Mouse (Mus musculus): ENCODE data around the gene Atxn7l2.
A peak's percentile ranks its signal among the peaks of the same experiment; 100 is the strongest.
"Not testable (repeated sequence)": the region's sequence is repeated elsewhere in the genome, so short reads cannot be mapped to it uniquely, and the experiment has no call there.

Gene Atxn7l2

DNA sequence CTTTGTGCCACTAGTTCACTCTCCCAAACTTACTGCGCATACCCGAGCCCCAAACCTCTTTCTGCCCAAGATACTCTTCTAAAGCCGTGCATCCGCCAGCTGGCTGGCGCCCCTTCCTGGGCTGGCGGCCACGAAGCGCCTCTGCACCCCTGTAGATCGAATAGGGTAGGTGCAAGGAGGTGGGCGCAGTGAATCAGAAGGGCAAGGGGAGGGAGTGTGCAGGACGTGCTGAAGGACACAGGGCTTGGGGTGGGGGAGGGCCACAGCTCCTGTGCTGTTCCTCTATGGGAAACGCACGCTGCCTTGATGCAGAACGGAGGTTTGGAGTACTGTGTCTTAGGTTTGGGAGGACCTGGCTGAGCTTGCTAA is at the start of gene Atxn7l2:
Atxn7l2 (minus strand) TSS at position 164 of the 369 bp plus-strand sequence.
- peak; percentile 87 to 91 for DNase-seq

DNA sequence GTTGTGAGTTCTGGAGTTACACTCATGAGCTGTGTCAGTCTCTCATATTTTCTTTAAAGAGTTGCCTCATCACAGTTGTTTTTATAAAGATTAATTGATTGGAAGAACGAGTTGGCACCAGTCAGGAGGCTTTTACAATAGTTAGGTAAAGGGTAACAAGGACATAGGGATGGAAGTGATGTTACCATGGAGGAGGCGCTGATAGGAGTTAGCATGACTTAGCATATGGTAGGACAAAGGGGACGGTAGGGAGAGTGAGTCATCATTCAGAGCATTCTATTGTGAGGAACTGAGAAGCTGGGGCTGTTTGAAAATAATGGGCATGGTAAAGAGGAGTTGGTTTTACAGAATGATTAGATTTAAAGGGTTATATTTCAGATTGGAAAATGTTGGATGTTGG is 48.6 kb upstream of the Atxn7l2 start:
- no peak for DNase-seq

DNA sequence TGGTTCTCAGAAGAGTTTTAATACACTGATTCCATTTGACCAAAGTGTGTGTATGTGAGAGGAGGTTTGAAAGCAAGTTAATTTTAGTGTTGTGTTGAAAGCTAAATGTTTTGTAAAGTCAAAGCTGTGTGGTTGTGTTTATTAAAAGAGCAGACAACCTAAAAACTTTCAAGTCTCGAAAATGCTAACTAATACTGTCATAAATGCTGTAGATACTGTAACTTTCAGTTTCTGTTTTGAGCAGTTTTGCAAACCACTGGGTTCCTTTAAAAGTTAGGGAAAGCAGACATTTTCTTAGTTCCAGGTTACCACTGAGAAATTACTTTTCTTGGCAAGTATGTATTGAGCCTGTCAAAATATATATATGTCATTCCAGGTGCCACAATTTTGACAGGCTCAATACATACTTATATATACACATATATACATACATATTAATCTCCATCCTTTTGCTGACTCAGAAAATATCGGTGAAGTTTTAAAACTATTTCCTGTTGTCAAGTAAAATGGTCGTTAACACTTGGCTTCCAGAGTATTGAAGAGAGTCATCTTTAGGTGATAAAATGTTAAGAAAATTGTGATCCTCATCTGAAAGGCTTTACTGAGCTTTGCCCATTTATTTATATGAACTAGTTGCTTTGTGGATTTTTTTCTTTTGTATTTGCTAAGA is 47.2 kb upstream of the Atxn7l2 start:
- no peak for DNase-seq

DNA sequence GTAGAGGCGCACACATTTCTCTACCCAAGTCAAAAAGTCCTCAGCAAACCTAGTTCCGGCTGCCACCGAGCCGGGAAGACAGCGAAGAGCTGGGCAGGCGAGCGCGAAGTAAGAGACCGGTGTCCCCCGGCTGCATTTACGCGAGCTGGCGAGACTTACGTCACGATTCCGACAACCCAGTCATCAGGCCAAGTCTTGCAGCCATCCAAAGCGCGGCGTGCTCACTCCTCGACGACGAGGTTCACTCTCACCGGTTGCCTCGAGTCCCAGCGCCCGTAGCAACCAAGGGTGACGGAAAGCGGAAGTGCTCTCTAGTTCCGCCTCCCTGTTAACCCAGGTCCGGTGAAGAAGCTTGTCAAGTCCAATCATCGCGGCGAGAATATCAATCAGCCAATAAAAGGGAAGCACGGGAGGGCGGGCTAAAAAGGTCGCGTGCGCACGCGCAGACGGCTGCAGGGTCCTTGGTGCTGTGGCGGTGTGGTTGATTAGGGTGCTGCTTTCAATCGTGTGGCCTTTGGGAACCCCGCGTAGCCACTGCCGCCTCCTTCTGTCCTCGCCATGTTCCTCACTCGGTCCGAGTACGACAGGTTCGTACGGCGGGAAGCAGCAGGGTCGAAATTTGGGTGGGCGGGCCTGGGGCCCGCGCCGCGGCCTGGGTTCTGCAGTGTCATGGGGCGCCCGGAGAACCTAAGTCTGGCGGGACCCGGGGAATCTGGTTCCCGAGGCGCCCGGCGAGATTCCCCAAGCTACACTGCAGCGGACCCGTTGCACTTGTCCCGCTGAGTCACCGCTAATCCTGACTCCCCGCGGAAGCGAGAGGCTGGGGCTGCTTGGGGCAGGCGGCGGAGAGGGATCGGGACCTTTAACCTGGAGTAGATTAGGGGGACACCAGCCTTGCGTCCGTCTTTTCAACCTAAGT is 46.2 kb upstream of the Atxn7l2 start, which contains the start of gene Psma5:
Psma5 (plus strand) TSS at position 208 of the 919 bp plus-strand sequence.
- DNase-seq = peak; percentile 97

DNA sequence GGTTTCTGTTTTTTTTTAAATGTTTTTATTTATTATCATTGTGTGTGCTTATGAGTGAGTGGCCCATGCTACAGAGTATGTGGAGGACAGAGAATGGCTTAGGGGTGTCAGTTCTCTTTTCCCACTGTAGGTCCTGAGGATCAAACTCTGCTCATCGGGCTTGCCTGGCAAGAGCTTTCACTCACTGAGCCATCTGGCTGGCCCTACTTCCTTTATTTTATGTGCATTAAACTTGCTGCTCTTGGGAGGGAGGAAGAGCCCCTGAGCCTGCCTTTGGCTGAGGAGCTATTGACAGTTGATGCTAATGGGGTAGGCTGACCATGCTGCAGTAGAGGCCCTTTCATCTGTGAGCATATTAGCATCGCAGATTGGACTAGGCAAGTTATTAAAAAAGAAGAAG is 36.1 kb upstream of the Atxn7l2 start:
- DNase-seq = no peak

DNA sequence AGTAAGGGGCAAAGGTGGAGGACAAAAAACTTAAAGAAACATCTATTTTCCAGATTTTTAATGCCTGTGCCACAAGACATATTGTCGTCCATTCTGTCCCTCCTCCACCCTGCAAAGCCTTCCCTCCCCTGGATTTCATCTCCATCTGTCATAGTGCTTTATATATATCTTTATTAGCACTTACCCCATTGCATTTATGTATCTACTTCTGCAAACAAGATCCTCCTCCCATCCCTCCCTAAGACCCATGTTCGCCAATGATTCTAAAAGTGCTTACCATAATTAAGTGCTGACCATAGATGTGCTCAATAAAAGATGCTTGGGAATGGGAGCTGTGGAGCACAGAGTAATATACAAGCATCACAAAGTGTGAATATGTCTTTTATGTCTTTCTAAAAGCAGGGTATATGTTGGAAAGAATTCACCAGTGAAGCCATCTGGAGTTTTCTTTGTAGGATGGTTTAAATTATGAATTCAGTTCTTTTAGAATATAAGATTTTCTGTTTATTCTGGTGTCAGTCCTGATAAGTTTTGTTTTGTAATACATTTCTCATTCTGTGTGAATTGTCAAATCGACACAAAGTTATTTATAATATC is 30.6 kb upstream of the Atxn7l2 start:
- no peak for DNase-seq

DNA sequence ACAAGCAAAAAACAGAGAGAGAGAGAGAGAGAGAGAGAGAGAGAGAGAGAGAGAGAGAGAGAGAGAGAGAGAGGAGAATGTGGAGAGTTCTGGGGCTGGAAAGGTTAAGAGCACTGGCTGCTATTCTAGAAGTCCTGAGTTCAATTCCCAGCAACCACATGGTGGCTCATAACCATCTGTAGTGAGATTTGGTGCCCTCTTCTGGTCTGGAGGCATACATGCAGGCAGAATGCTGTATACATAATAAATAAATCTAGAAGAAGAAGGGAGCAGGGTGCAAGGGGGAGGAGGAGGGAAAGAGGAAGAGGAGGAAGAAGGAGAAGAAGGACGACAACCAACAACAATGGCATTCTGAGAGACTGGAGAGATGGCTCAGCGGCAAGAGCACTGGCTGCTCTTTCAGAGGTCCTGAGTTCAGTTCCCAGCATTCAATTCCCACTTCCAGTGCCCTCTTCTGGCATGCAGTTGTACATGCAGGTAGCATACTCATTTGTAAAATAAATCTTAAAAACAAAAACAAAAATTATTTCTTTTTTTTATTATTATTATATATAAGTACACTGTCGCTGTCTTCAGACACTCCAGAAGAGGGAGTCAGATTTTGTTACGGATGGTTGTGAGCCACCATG is 26.9 kb upstream of the Atxn7l2 start:
- DNase-seq = not testable (repeated sequence)

DNA sequence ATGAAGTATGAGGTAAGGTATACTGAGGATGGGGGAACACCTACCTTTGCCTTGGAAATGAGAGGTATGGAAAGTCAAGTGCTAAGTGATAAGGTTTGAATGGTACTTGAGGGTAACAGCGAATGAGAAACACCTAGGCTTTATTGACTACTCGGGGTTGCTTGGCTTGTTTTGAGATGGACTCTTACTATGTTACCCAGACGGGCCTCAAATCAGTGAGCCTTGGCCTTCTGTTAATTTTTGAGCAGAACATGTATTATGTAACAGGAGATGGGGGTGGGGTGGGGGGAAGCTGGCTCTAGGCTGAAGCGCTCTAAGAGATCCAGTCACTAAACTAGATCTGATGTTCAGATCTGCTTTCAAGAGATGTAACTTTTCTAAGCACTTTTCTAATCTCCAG is 20.9 kb upstream of the Atxn7l2 start:
- no peak for DNase-seq

DNA sequence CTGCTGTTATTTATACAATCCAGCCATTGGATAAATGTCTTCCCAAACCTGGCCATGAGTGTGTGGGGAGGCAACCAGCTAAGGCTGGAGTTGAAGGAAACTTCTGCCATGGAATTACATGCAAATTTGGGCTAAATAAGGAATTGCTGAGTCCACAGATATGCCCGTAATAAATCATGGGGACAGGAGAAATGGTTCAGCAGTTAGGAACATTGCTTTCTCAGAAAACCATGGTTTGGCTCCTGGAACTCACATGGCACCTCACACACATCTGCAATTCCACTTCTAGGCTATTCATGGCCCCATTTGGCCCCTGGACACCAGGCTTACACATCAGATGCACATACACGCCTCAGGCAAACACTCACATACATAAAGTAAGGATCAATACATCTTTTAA is 16.8 kb upstream of the Atxn7l2 start:
- no peak for DNase-seq

DNA sequence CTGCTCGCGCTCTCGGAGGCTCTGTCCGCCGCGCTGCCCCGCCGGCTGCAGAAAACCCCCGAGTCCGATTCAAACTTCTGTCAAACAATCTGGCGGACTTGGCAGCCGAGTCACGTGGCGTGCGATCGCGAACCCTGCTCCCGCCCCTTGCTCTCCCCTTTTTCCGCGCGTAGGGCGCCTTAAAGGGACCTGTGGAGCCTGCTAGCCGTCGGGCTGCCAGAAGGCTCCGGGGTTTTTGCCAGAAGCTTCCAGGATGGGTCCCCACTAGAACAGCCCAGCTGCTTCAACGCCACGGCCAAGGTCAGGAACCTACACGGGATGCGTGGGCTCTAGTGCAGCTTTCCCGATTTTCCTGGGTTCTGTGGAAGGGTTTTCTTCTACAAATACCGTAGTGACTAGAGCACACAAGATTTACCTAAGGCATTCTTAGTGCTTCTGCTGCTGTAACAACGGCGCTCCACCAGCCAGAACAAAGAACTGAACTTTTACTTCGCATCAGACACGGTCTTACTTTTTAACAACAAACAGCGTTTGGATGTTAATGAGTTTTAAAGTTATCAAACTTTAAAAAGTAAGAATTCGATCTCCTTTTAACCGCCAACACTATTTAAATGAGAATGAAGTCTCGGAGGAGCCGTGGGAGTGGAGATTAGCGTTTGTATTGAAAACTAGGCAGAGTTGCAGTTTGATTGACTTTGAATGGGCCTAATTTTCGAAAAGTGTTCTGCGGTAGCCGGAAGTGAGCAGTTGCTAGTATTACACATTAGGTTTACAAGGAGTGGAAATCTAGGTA is 16.0 kb upstream of the Atxn7l2 start, which contains the start of gene Sypl2:
Sypl2 (minus strand) TSS at position 91 of the 793 bp plus-strand sequence.
- DNase-seq = peak; percentile 25 to 51

DNA sequence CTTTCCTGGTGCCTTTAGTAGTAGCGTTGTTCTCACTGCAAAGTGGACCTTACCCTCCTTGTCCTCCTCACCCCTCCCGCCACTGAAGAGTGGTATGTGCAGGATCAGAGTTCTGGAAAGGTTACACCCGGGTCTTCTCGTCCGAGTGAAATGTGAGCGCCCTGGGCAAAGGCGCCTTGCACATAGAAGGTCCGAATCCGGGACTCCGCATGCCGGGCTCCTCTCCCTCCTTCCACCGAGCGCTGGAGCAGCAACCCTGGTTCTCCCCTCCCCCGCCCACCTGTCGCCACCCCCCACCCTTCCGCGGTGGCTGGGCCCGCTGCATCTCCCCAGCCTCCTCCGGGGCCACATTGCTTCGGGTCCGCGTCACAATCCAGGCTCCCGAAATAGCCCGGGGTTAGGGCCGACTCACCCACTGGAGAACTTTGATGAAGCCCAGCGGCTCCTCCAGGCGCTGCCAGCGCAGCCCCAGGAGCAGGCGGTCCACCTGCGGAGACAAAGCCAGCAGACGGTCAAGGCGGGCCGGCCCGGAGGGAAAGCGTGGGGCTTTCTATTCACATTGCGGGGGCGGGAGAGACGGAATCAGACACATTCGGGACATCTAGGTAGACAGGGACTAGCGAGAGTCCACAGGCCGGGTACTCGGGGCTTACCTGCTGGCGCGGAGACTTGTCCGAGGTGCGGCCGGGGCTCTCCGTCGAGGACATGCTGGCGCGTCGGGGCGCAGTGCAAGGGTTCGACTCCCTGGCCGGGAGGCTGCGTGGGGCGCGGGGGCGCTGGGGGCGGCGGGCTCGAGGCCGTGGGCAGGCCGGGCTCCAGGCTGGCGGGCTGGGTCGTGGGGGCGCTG is 15.2 kb upstream of the Atxn7l2 start:
- peak; percentile 20 for DNase-seq

DNA sequence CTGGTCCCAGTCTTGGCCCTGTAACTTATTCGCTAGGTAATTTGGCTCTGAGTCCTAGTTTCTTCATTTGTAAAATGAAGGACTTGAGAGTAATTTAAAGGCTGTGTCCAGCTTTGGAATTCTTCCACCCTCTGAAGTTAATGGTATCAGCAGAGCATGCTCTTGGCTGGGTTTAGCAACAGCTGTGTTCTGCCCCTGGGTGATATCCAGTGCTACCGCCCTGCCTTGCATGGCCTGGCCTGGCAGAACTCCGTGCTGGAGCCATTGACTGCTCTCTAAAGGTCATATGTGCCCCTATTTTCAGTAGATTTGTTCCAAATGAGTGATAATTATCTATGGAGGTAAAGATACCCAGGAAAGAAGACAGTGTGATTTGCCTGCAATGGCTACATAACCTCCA is 9.9 kb upstream of the Atxn7l2 start:
- DNase-seq = no peak

DNA sequence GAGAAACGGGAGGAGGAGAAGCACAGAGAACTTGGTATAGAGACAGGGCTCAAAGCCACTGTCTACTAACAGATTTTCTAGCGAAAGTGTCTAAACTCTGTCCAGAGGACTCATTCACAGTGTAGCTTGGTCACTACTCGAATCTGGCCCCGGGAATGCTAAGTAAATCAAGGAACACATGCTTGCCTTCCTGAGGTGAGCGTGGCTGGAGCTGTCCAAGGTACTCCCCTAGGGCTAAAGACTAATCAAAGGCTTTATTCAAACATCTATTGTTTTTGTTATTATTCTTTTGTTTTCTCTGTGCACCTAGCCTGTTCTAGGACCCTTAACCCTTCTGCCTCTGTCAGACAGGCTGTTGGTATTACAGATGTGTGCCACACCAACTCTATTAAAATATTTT is 4.0 kb upstream of the Atxn7l2 start:
- DNase-seq = no peak

DNA sequence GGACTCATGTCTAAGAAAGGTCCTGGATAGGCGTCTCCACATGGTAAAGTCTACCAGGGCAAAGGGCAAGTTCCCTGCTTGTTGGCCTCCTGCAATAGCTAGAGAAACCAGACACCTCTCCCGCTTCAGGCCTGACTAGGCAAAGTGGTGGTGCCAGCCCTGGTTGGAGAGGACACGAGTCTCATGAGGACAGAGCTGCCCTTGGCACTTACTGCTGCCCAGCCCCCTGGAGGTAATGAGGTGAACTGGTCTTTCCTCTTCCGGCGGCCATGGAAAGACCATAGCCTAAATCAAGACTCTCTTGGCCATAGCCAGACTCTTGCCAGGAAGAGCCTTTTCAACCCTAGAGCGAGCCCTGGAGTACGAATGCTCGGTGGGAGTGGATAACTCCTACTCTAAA is 1.7 kb upstream of the Atxn7l2 start:
- DNase-seq = peak; percentile 43 to 58

DNA sequence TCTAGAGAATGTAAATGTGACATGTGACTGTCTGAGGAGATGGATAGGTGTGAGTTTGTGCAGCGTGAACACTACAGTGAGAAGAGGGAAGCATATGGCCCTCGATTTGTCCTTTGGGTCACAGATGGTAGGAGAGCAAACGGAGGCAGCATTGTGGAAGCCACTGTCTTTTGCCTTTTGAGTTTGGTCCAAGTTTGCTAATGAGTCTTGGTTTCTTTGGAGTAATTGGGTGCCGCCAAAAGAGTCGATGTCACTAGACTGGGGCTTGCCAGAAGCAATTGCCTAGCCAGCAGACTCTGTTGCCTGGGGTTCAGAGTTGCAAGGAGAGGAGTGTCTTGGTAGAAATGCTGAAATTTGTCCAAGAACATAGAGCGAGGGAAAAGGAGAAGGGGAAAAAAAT is 1.1 kb upstream of the Atxn7l2 start:
- peak; percentile 52 to 64 for DNase-seq

DNA sequence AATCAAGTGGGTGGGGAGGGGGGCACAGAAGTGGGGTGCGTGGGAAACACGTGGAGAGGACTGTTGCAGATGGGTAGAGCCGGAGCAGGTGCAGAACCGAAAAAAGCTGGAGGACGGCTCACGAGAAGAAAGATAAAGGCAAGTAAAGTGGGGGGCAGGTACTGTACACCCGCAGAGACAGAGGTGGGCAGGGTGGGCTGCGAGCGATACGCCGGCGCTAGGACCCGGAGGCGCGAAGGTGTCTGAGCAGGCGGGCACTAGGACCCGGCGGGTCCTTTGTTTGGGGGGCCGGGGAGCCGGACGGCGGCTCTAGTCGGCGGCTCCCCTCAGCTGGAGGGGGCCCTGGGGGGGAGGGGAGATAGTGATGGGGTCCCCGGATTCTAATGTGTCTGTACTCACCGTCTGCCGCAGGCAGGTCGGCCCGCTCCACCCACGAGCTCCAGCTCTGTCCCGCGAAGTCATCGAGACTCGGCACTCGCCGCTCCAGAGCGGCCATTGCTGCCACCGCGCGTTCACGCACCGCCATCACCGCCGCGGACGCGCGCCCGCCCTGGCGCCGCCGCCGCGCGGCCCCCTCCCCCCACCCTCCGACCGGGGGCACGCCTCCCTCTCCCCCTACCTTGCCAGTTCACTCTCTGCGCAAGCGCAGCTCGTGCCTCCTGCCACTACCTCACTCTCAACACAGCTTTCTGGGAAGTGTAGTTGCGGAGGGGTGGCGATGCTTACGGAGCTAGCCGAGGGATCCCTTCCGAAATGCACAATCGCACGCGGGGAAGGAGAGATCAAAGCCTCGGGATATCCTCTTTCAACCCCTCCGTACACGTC is 576 bp downstream of the Atxn7l2 start:
- DNase-seq = peak; percentile 95 to 96

DNA sequence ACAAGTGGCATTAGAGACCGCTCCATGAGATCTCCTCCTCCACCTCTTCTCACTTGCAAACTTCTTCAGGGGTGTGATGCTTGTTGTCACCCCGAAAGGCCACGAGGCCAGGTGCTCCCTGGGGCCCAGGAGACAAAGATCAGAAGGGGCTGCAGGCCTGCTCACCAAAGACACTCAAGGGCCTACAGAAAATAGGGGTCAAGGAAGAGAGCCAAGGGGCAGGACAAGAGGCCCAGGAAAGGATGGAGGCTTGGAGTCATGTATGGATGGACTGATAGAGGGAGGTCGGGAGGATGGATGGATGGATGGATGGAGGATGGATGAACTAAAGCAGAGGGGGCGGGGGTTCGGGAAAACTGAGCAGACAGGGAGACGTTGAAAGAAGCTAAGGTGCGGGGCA is 1.2 kb downstream of the Atxn7l2 start:
- DNase-seq = peak; percentile 49 to 60

DNA sequence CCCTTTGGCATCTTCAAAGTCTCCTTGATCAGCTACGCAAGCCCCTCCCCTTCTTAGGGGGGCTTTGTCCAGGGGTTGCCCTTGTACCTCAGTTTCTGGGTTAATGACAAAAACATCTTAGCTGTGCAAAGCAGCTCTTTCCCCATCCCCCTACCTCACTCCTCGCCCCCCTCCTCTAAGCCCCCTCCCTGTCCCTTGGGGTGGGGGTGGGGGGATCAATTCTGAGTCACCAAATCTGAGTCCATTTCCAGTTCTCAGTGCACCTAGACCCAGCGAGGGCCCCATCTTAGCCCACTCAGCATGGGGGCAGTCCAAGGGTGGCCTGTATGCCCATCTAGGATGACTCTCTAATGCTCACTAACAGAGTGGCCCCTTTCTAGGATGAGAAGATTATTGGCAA is 1.7 kb downstream of the Atxn7l2 start:
- peak in 1 of 2 experiments; percentile 30 for DNase-seq

DNA sequence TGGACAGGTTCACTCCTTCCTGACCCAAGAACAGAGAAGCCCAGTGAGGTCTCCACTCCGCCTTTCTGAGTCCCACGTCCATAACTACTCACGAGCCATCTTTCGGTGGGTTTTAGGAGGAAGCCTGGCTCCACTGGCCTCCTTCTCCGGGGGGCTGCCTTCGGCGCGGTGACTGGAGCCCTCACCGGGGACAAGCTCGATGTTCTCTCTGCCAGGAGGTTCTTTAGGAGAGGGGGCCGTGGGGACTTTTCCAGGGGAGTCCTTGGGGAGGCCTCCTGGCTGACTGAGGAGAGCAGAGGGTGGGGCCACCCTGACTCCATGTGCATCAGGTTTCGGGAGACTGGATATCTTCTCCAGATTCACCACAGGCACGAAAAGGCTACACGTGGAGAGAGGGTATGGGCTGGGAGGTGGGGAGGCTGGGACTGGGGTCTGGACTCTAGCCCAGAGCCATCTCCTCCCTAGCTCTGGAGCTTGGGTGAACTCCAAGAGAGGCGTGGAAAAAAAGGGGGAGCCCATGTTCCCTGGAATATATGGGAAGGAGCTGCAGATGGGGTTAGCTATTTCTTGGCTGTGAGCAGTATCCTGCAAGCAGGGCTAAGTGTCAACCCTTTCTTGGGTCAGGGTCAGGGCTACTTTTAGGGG is 3.9 kb downstream of the Atxn7l2 start:
- DNase-seq = peak; percentile 59 to 64

DNA sequence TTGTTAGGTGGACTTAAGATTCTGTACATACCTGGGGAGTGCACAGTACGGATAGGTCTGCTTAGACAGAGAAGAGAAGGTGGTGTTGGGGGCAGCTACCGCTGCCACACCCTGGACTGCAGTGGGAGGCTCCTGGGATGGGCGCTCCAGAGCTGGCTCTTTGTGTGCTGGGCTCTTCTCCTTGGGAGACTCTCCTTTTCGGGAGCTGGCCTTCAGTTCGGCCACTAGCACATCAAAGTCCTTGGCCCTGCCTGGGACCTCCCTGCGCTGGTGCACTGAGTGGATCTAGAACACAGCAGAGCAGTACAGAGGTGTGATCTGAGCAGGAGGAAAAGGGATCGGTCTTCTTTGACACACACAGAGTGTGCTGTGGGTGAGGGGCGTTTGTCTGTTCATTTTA is 5.1 kb downstream of the Atxn7l2 start:
- DNase-seq = no peak

All from cerebellum, postnatal 14 days (tissue).